Mouse (Mus musculus) gonadal fat pad, adult 2 months (tissue): ENCODE measurements around the gene Ptpro. TPM values are rescaled to one million over a fixed set of nuclear protein-coding genes. Genes with fewer than 3 reads are reported as not detected.
A peak's percentile ranks its signal among the peaks of the same experiment; 100 is the strongest.
"Not testable (repeated sequence)": the region's sequence is repeated elsewhere in the genome, so short reads cannot be mapped to it uniquely, and the experiment has no call there.

Experiments
- DNase-seq: peaks from one replicate; pipeline ENCODE4 v3.0.0-alpha.2; 2012; ENCODE audit warnings: low read depth
- polyA plus RNA-seq: library from polyadenylated mRNA; depleted of rRNA; stranded (reverse); fragments of >200 nt; gene quantifications from 2 replicates; pipeline ENCODE4 v1.2.3, GENCODE M21; 2012

The Ptpro gene
- polyA plus RNA-seq, 1 experiment = 20.0 TPM

- DNase-seq = no peak
Measured at GRCm38 (mm10) chr6:137455537-137456041, 203.5 kb downstream of the Ptpro start.

GRCm38 (mm10) chr6:137456064-137456463 is 203.9 kb downstream of the Ptpro start:
- DNase-seq = no peak

GRCm38 (mm10) chr6:137457210-137457609 is 205.1 kb downstream of the Ptpro start:
- no peak for DNase-seq

GRCm38 (mm10) chr6:137458136-137458535 is 206.0 kb downstream of the Ptpro start:
- DNase-seq = no peak

- DNase-seq = no peak
Measured at GRCm38 (mm10) chr6:137463771-137464170, 211.7 kb downstream of the Ptpro start.

- no peak for DNase-seq
Measured at GRCm38 (mm10) chr6:137465253-137465652, 213.1 kb downstream of the Ptpro start.

- DNase-seq = no peak
Measured at GRCm38 (mm10) chr6:137466256-137466655, 214.1 kb downstream of the Ptpro start.

- no peak for DNase-seq
Measured at GRCm38 (mm10) chr6:137467696-137468095, 215.6 kb downstream of the Ptpro start.

- no peak for DNase-seq
Measured at GRCm38 (mm10) chr6:137469541-137469940, 217.4 kb downstream of the Ptpro start.

- peak; percentile 70 for DNase-seq
Measured at GRCm38 (mm10) chr6:137470901-137471598, 218.9 kb downstream of the Ptpro start.

GRCm38 (mm10) chr6:137472129-137472528 is 220.0 kb downstream of the Ptpro start:
- no peak for DNase-seq

- no peak for DNase-seq
Measured at GRCm38 (mm10) chr6:137473433-137473832, 221.3 kb downstream of the Ptpro start.

- not testable (repeated sequence) for DNase-seq
Measured at GRCm38 (mm10) chr6:137475695-137476094, 223.6 kb downstream of the Ptpro start.

GRCm38 (mm10) chr6:137482891-137483290 is 230.8 kb downstream of the Ptpro start:
- no peak for DNase-seq

- DNase-seq = no peak
Measured at GRCm38 (mm10) chr6:137487443-137487842, 235.3 kb downstream of the Ptpro start.

GRCm38 (mm10) chr6:137490115-137490514 is 238.0 kb downstream of the Ptpro start:
- DNase-seq = no peak

- no peak for DNase-seq
Measured at GRCm38 (mm10) chr6:137491659-137492058, 239.5 kb downstream of the Ptpro start.

GRCm38 (mm10) chr6:137492582-137492981 is 240.5 kb downstream of the Ptpro start:
- DNase-seq = no peak

GRCm38 (mm10) chr6:137493211-137494135 is 241.4 kb downstream of the Ptpro start:
- no peak for DNase-seq

GRCm38 (mm10) chr6:137494136-137494475 is 242.0 kb downstream of the Ptpro start:
- no peak for DNase-seq

GRCm38 (mm10) chr6:137494801-137495200 is 242.7 kb downstream of the Ptpro start:
- no peak for DNase-seq

GRCm38 (mm10) chr6:137495233-137495632 is 243.1 kb downstream of the Ptpro start:
- DNase-seq = no peak

GRCm38 (mm10) chr6:137496562-137496961 is 244.4 kb downstream of the Ptpro start:
- no peak for DNase-seq
